Mouse (Mus musculus): ENCODE data around the gene Rhog.

- TF ChIP-seq POLR2A (IDR thresholded peaks at IDR 0.05; ENCODE audit: low read depth, low read length) (no peak), CTCF (conservative IDR thresholded peaks at IDR 0.05; ENCODE audit: insufficient read depth, insufficient read length, low read depth, low read length) (no peak)
Observed at GRCm38 (mm10) chr7:102267601-102268394, 11.9 kb upstream of the Rhog start, which contains the start of gene Stim1.
